Mouse (Mus musculus) embryonic fibroblast, embryonic 13.5 days (primary cell): ENCODE results near the gene Csf1.

ENCODE experiments used
- CTCF ChIP-seq: IDR thresholded peaks from 2 replicates; pipeline ENCODE4 v1.5.1; 2011; ENCODE audit warnings: mild to moderate bottlenecking, control low read depth, low read length, moderate library complexity, borderline replicate concordance; ENCODE audit not compliant: insufficient read depth
- POLR2A ChIP-seq: IDR thresholded peaks from 2 replicates; pipeline ENCODE4 v1.6.1; 2011; ENCODE audit warnings: low read depth, mild to moderate bottlenecking, control low read depth, low read length, moderate library complexity

DNA sequence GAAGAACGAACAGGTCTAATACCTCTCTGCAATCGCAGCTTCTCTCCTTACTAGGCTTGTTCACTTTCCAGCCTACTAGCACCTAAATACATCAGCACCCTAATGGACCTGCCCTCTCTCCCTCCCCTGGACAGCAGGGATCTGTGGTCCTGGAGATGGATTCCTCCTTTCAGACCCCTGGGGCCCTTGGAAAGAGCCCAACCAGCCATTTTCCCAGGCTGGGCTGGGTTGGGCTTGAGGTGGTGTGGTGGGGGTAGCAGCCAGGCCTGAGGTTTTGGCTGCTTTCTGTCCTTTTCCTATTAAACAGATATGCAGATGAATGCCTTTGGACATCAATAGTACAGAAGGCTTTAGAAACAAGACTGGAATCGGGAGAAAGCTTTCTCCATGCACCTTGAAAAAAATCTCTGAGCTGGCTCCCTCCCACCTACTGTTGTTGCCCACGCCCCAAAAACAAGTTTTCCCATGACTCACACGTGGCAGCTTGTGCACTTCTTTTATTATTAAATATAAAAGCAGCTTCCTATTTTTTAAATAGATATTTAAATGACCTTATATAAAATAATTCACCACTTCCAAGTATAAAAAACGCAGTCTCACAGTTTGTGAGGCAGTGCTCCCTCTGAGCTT lies 19.6 kb downstream of the Csf1 start:
- no peak for TF ChIP-seq CTCF
- TF ChIP-seq POLR2A = no peak
